Mouse (Mus musculus) bone marrow macrophage, adult 2 months (primary cell): ENCODE results near the gene Diras1. TPM values are rescaled to one million over a fixed set of nuclear protein-coding genes. Genes with fewer than 3 reads are reported as not detected.

Experiments
- H3K27ac ChIP-seq: 2 replicates; pipeline ENCODE4 v1.5.1; 2012; ENCODE audit warnings: low read depth, low read length; ENCODE audit not compliant: insufficient read depth
- H3K4me1 ChIP-seq: 2 replicates; pipeline ENCODE4 v1.6.1; 2012; ENCODE audit warnings: low read length; ENCODE audit not compliant: control insufficient read depth, insufficient read depth
- H3K4me3 ChIP-seq: 2 replicates; pipeline ENCODE4 v1.5.1; 2012; ENCODE audit warnings: mild to moderate bottlenecking, low read length, moderate library complexity; ENCODE audit not compliant: insufficient read depth
- CTCF ChIP-seq: IDR thresholded peaks from 2 replicates; pipeline ENCODE4 v1.5.1; 2012; ENCODE audit warnings: low read depth, mild to moderate bottlenecking, low read length, moderate library complexity
- POLR2A ChIP-seq: IDR thresholded peaks from 2 replicates; pipeline ENCODE4 v1.6.1; 2012; ENCODE audit warnings: mild to moderate bottlenecking, low read depth, low read length, borderline replicate concordance
- polyA plus RNA-seq: library from polyadenylated mRNA; stranded (reverse); fragments of >200 nt; gene quantifications from 2 replicates; pipeline ENCODE4 v1.2.4, GENCODE M21; 2012; ENCODE audit not compliant: missing spikeins, insufficient read depth, insufficient read length

Gene Diras1
- polyA plus RNA-seq, 1 experiment = not detected

DNA sequence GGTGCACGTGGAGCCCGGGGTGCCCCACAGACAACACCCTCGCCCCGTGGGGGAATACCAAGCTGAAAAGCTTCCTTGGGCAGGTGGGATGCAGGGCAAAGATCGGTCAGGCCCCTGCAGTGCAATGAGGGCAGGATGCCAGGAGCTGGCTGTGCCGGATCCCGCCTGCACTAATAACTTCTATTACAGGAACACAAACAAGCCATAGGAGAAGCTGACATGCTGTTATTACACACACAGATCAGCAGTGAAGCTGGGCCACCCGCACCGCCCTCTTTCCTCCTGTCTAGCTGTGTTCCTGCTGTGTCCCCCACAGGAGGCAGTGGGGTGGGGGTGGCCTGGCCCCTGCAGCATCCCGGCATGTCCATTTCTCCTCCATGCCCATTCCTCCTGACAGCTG is 3.6 kb upstream of the Diras1 start:
- peaks cover 11% of the 10 kb centered on the region for H3K4me1 ChIP-seq
- no peak for TF ChIP-seq POLR2A
- no peak for TF ChIP-seq CTCF

GRCm38 (mm10) chr10:81028219-81028618 is 2.8 kb upstream of the Diras1 start:
- TF ChIP-seq CTCF (no peak), POLR2A (no peak)
- Histone ChIP-seq H3K27ac (no peak overlapping the region), H3K4me3 (no peak overlapping the region), H3K4me1 (peaks cover 11% of the 10 kb centered on the region)

More for the DNA sequence above, 3.6 kb upstream of the Diras1 start:
- H3K27ac ChIP-seq = no peak overlapping the region
- H3K4me3 ChIP-seq = no peak overlapping the region

- TF ChIP-seq POLR2A (no peak), CTCF (no peak)
- Histone ChIP-seq H3K4me3 (no peak overlapping the region), H3K4me1 (peaks cover 11% of the 10 kb centered on the region), H3K27ac (peak overlapping the region; percentile 45)
Observed at GRCm38 (mm10) chr10:81027331-81027730, 1.9 kb upstream of the Diras1 start.

DNA sequence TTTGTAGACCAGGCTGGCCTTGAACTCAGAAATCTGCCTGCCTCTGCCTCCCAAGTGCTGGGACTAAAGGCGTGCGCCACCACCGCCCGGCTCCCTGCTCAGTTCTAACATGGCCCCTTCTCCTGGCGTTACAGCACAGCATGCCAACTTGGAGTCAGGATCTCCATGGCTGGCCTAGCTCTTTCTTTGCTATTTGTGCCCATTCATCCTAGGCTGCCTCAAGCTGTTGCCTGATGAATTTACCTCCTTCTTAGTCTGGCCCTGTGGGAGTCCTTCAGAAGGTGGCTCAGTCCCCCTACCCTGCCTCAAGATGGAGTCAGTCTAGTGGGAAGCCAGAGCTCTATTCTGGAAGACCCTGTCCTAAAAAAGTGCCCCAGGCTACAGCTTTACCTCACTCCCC is 1.4 kb upstream of the Diras1 start:
- TF ChIP-seq CTCF = no peak
- TF ChIP-seq POLR2A = no peak
- Histone ChIP-seq H3K4me3 (no peak overlapping the region), H3K27ac (peak overlapping the region; percentile 45), H3K4me1 (peaks cover 11% of the 10 kb centered on the region)

DNA sequence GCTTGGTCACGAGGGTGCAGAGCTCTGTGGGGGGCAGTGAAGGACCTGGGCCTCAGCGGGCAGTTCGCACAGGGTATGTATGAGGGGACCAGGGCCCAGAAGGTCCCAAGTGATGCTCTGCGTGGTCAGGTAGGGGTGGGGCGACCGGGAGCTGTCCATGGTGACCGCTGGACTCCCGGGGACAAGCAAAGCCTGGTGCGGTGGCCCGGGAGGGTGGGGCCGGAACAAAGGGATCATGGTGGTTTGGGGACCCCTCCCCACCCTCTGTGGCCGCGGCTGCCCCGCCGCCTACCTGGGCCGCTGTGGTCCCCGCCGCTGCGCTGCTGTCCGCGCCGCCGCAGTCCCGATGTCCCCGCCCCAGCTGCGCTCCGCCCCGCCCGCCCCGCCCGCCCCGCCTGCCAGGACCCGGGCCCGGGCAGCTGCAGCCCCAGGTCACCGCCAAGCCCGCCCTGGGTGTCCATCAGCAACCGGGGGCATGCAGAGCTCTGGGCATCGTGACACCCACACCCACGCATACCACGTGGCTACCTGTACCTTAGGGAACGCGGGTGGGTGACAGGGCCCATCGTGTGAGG is 328 bp downstream of the Diras1 start:
- H3K4me1 ChIP-seq = peaks cover 11% of the 10 kb centered on the region
- H3K27ac ChIP-seq = no peak overlapping the region
- TF ChIP-seq POLR2A (no peak), CTCF (no peak)
- no peak overlapping the region for H3K4me3 ChIP-seq

DNA sequence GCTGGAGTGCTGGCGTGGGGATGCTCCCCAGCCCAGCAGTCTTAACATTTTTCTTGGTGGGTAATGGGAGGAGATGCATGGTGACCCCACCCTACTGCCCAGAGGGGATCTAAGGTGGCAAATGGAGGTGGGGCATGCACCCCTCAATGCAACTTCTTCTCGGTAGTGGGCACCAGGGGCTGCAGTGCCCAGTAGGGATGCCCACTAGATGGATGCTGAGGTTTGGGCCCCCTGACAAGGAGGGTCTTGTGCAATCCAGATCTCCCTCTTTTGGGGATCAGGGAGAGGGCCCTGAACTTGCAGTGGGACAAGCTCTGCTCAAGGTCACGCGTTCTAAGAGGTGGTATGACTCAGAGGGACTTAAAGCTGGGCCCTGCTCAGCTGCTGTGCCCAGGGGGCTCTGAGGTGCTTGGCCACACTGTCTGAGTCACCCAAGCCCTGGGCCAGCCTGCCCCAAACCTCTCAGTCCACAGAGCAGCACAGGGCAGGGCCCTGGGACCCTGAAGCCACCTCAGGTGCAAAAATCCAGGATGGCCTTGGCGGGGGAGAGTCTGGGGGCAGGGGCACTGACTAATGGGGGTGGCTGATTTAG is 1.0 kb downstream of the Diras1 start:
- Histone ChIP-seq H3K27ac (no peak overlapping the region), H3K4me1 (peaks cover 11% of the 10 kb centered on the region), H3K4me3 (no peak overlapping the region)
- TF ChIP-seq POLR2A (no peak), CTCF (no peak)

- TF ChIP-seq POLR2A (no peak), CTCF (peak; percentile 41; the same call in 1 of the 2 replicates)
- H3K4me1 ChIP-seq = peaks cover 10% of the 10 kb centered on the region
- H3K4me3 ChIP-seq = no peak overlapping the region
- H3K27ac ChIP-seq = no peak overlapping the region
Observed at GRCm38 (mm10) chr10:81022744-81023143, 2.7 kb downstream of the Diras1 start.

DNA sequence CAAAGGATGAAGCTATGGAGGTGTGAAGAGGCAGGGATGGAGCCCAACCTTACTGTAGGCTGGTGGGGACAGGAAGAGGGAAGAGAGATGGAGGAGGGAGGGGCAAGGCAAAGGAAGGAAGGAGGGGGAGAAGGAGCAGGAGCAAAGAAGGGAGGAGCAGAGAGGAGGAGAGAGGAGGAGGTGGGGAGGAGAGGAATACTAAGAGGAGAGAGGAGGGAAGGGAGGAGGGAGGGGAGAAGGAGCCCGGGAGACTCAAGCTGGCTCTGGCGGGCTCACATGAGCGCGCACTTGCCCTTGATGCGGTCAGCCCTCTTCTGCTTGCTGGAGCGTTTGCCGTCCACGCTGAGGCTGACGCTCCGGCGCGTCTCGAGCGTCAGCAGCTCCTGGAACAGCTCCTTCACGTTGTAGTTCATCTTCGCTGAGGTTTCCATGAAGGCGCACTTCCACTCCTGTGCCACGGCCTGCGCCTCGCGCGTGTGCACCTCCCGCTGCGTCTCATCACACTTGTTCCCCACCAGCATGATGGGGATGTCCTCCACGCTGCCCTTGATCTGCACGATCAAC is 3.8 kb downstream of the Diras1 start:
- no peak overlapping the region for H3K27ac ChIP-seq
- TF ChIP-seq CTCF (no peak), POLR2A (no peak)
- no peaks in the 10 kb centered on the region; the same call in 1 of the 2 replicates for H3K4me1 ChIP-seq
- H3K4me3 ChIP-seq = peak overlapping the region; percentile 9

GRCm38 (mm10) chr10:81020207-81020606 is 5.3 kb downstream of the Diras1 start:
- no peak overlapping the region for H3K27ac ChIP-seq
- no peak for TF ChIP-seq POLR2A
- TF ChIP-seq CTCF = no peak
- no peak overlapping the region for H3K4me3 ChIP-seq

DNA sequence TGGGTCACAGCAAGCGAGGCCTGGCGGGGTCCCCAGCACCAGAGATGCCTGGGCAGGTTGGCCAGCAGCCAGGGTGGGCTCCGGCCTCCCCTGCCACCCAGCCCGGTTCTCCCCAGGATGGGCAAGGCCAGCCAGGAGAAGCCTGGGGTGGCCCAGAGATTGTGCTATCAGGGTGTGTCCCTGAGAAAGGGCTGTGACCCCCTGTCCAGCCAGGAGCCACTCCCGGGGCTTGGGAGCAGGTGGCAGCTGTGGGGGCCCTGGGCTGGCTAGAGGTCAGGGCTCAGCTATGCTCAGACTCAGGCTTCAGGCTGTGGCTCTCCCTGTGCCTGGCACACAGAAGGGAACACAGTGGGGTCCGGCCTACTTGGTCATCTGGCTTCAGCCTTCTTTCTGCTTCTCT is 5.8 kb downstream of the Diras1 start:
- Histone ChIP-seq H3K4me3 (no peak overlapping the region), H3K27ac (no peak overlapping the region), H3K4me1 (peaks cover 2% of the 10 kb centered on the region; the same call in 1 of the 2 replicates)
- no peak for TF ChIP-seq CTCF
- no peak for TF ChIP-seq POLR2A

More at GRCm38 (mm10) chr10:81020207-81020606, 5.3 kb downstream of the Diras1 start:
- peaks cover 1% of the 10 kb centered on the region; the same call in 1 of the 2 replicates for H3K4me1 ChIP-seq
